Mouse (Mus musculus): ENCODE measurements around the gene Zfp239. TPM values are rescaled to one million over a fixed set of nuclear protein-coding genes. Genes with fewer than 3 reads are reported as not detected.

Gene Zfp239
- polyA plus RNA-seq (2012; rRNA removed), result 2.5 and 5.1 TPM in 2 replicates

- Histone ChIP-seq H3K27me3 (ENCODE audit: control insufficient read depth, insufficient read depth, low read length) (no peaks in the 10 kb centered on the region), H3K4me1 (ENCODE audit: control insufficient read depth, insufficient read depth, insufficient read length, low read length) (peaks cover 5% of the 10 kb centered on the region), H3K27ac (ENCODE audit: insufficient read depth, low read depth, low read length) (peak within 1 kb of the TSS; percentile 80), H3K36me3 (ENCODE audit: control insufficient read depth, insufficient read depth, low read length) (no peaks in the 10 kb centered on the region), H3K4me3 (ENCODE audit: low read depth, low read length) (peak within 1 kb of the TSS; percentile 85)
- TF ChIP-seq POLR2A (IDR thresholded peaks at IDR 0.05; ENCODE audit: low read depth, low read length) (no peak), CTCF (IDR thresholded peaks at IDR 0.05; ENCODE audit: extremely low read depth, insufficient read length, insufficient replicate concordance, low read depth, low read length) (no peak)
- 25% methylated on average over 6 of the region's 6 CpGs for WGBS
Observed at GRCm38 (mm10) chr6:117861848-117862247, at the start of gene Zfp239. Gene Zfp239, plus strand, starts transcription at chr6:117862100.

- Histone ChIP-seq H3K36me3 (ENCODE audit: control insufficient read depth, insufficient read depth, low read length) (no peaks in the 10 kb centered on the region), H3K4me1 (ENCODE audit: control insufficient read depth, insufficient read depth, insufficient read length, low read length) (no peaks in the 10 kb centered on the region), H3K27me3 (ENCODE audit: control insufficient read depth, insufficient read depth, low read length) (no peaks in the 10 kb centered on the region), H3K27ac (ENCODE audit: insufficient read depth, low read depth, low read length) (no peak overlapping the region), H3K4me3 (ENCODE audit: low read depth, low read length) (no peak overlapping the region)
- no peak for TF ChIP-seq POLR2A (IDR thresholded peaks at IDR 0.05; ENCODE audit: low read depth, low read length)
Observed at GRCm38 (mm10) chr6:117814681-117815080, 47.2 kb upstream of the Zfp239 start.

- no peak overlapping the region for H3K27ac ChIP-seq (ENCODE audit: insufficient read depth, low read depth, low read length)
- TF ChIP-seq CTCF (IDR thresholded peaks at IDR 0.05; ENCODE audit: extremely low read depth, insufficient read length, insufficient replicate concordance, low read depth, low read length) (no peak), POLR2A (IDR thresholded peaks at IDR 0.05; ENCODE audit: low read depth, low read length) (no peak)
- H3K36me3 ChIP-seq (ENCODE audit: control insufficient read depth, insufficient read depth, low read length), result no peaks in the 10 kb centered on the region
- WGBS, result 71% methylated on average over 5 of the region's 5 CpGs
- no peaks in the 10 kb centered on the region for H3K27me3 ChIP-seq (ENCODE audit: control insufficient read depth, insufficient read depth, low read length)
- no peak overlapping the region for H3K4me3 ChIP-seq (ENCODE audit: low read depth, low read length)
- no peaks in the 10 kb centered on the region for H3K4me1 ChIP-seq (ENCODE audit: control insufficient read depth, insufficient read depth, insufficient read length, low read length)
Observed at GRCm38 (mm10) chr6:117817108-117817541, 44.8 kb upstream of the Zfp239 start.

- Histone ChIP-seq H3K4me3 (ENCODE audit: low read depth, low read length) (no peak overlapping the region), H3K36me3 (ENCODE audit: control insufficient read depth, insufficient read depth, low read length) (no peaks in the 10 kb centered on the region), H3K27me3 (ENCODE audit: control insufficient read depth, insufficient read depth, low read length) (no peaks in the 10 kb centered on the region), H3K4me1 (ENCODE audit: control insufficient read depth, insufficient read depth, insufficient read length, low read length) (no peaks in the 10 kb centered on the region), H3K27ac (ENCODE audit: insufficient read depth, low read depth, low read length) (no peak overlapping the region)
- TF ChIP-seq CTCF (IDR thresholded peaks at IDR 0.05; ENCODE audit: extremely low read depth, insufficient read length, insufficient replicate concordance, low read depth, low read length) (no peak), POLR2A (IDR thresholded peaks at IDR 0.05; ENCODE audit: low read depth, low read length) (no peak)
- WGBS, result 91% methylated on average over 14 of the region's 14 CpGs
Observed at GRCm38 (mm10) chr6:117820327-117820726, 41.6 kb upstream of the Zfp239 start.

GRCm38 (mm10) chr6:117825369-117825768, 36.5 kb upstream of the Zfp239 start:
- whole genome bisulfite sequencing, result 11% methylated on average over 4 of the region's 4 CpGs
- no peaks in the 10 kb centered on the region for H3K4me1 ChIP-seq (ENCODE audit: control insufficient read depth, insufficient read depth, insufficient read length, low read length)
- H3K27me3 ChIP-seq (ENCODE audit: control insufficient read depth, insufficient read depth, low read length), result no peaks in the 10 kb centered on the region
- TF ChIP-seq CTCF (IDR thresholded peaks at IDR 0.05; ENCODE audit: extremely low read depth, insufficient read length, insufficient replicate concordance, low read depth, low read length) (peak; percentile 65; the same call in 1 of the 2 replicates), POLR2A (IDR thresholded peaks at IDR 0.05; ENCODE audit: low read depth, low read length) (no peak)
- H3K4me3 ChIP-seq (ENCODE audit: low read depth, low read length), result no peak overlapping the region
- H3K36me3 ChIP-seq (ENCODE audit: control insufficient read depth, insufficient read depth, low read length), result no peaks in the 10 kb centered on the region
- H3K27ac ChIP-seq (ENCODE audit: insufficient read depth, low read depth, low read length), result no peak overlapping the region

- Histone ChIP-seq H3K27ac (ENCODE audit: insufficient read depth, low read depth, low read length) (no peak overlapping the region), H3K36me3 (ENCODE audit: control insufficient read depth, insufficient read depth, low read length) (no peaks in the 10 kb centered on the region), H3K4me1 (ENCODE audit: control insufficient read depth, insufficient read depth, insufficient read length, low read length) (no peaks in the 10 kb centered on the region), H3K4me3 (ENCODE audit: low read depth, low read length) (no peak overlapping the region), H3K27me3 (ENCODE audit: control insufficient read depth, insufficient read depth, low read length) (no peaks in the 10 kb centered on the region)
- WGBS, result 19% methylated on average over 9 of the region's 9 CpGs
- peak; percentile 74; the same call in 1 of the 2 replicates for TF ChIP-seq CTCF (IDR thresholded peaks at IDR 0.05; ENCODE audit: extremely low read depth, insufficient read length, insufficient replicate concordance, low read depth, low read length)
- TF ChIP-seq POLR2A (IDR thresholded peaks at IDR 0.05; ENCODE audit: low read depth, low read length), result no peak
Observed at GRCm38 (mm10) chr6:117828273-117828672, 33.6 kb upstream of the Zfp239 start.

- TF ChIP-seq POLR2A (IDR thresholded peaks at IDR 0.05; ENCODE audit: low read depth, low read length) (peak; percentile 32; the same call in 1 of the 2 replicates), CTCF (IDR thresholded peaks at IDR 0.05; ENCODE audit: extremely low read depth, insufficient read length, insufficient replicate concordance, low read depth, low read length) (peak; percentile 45; the same call in 1 of the 2 replicates)
- Histone ChIP-seq H3K4me3 (ENCODE audit: low read depth, low read length) (peak within 1 kb of the TSS; percentile 88), H3K27me3 (ENCODE audit: control insufficient read depth, insufficient read depth, low read length) (no peaks in the 10 kb centered on the region), H3K4me1 (ENCODE audit: control insufficient read depth, insufficient read depth, insufficient read length, low read length) (0 out of 2 replicates have a peak, but pooled peaks cover 2% of the 10 kb centered on the region), H3K27ac (ENCODE audit: insufficient read depth, low read depth, low read length) (peak within 1 kb of the TSS; percentile 70), H3K36me3 (ENCODE audit: control insufficient read depth, insufficient read depth, low read length) (peaks cover 14% of the 10 kb centered on the region)
- under 1% methylated on average over 66 of the region's 66 CpGs for WGBS
Observed at GRCm38 (mm10) chr6:117840686-117841510, 21.0 kb upstream of the Zfp239 start, which contains the start of gene Zfp637. Gene Zfp637, plus strand, starts transcription at chr6:117841180.

All from small intestine, adult 2 months (tissue).